Mouse (Mus musculus) hindbrain, embryonic 10.5 days (tissue): Measurements from ENCODE around the gene Kctd18. TPM values are rescaled to one million over a fixed set of nuclear protein-coding genes. Genes with fewer than 3 reads are reported as not detected.

Source experiments
- DNase-seq: peaks from one replicate; pipeline ENCODE4 v3.0.0-alpha.2; 2017; ENCODE audit warnings: low spot score
- H3K27ac ChIP-seq: fragments of 300-500 bp; sonication (generic); 2 replicates; pipeline ENCODE4 v1.5.1; 2016; ENCODE audit warnings: mild to moderate bottlenecking, moderate library complexity
- H3K27me3 ChIP-seq: fragments of 300-500 bp; sonication (generic); 2 replicates; pipeline ENCODE4 v1.6.1; 2016; ENCODE audit warnings: mild to moderate bottlenecking; ENCODE audit not compliant: poor library complexity, insufficient read depth, severe bottlenecking
- H3K36me3 ChIP-seq: fragments of 300-500 bp; sonication (generic); 2 replicates; pipeline ENCODE4 v1.6.1; 2016; ENCODE audit warnings: mild to moderate bottlenecking, moderate library complexity
- H3K4me1 ChIP-seq: fragments of 300-500 bp; sonication (generic); replicated peaks from 2 replicates; pipeline ENCODE4 v1.6.1; 2016; ENCODE audit warnings: mild to moderate bottlenecking
- H3K4me3 ChIP-seq: fragments of 300-500 bp; sonication (generic); 2 replicates; pipeline ENCODE4 v1.5.1; 2016; ENCODE audit warnings: mild to moderate bottlenecking, moderate library complexity
- H3K9me3 ChIP-seq: fragments of 300-500 bp; sonication (generic); 2 replicates; pipeline ENCODE4 v1.6.1; 2016; ENCODE audit warnings: mild to moderate bottlenecking, moderate library complexity
- WGBS: fragments of 180-500 bp; shearing (Covaris S2); methylation state at CpG from one replicate; pipeline ENCODE4 v1.1.7; 2016; 5-methylcytosine and 5-hydroxymethylcytosine counted together
- polyA plus RNA-seq: library from polyadenylated mRNA; unstranded; fragments of >200 nt; fragmentation: Nextera tagmentation; extraction: Ambion mirVana; gene quantifications from 2 replicates; pipeline ENCODE4 v1.2.1, GENCODE M21; 2016

Kctd18 gene
- polyA plus RNA-seq, 1 experiment from 2014 or later, result 18.5 TPM

DNA sequence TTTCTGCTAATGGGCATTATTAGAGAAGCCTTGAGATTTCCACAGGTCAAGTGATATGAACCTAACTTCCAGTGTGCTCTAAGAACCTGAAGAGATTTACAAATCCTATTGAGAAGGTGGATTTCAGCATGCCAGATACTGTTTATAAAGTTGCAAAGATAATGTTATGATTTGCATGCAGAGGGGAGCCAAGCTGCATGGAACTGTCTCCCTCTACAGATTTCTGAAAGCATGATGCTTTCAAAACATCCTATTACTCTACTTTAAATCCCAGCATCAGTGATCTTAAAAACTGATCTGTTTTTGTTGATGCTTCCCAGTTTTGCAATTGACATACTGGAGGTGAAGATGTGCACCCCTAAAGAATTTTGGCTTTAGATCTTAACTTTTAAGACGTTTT lies 84.5 kb downstream of the Kctd18 start:
- Histone ChIP-seq H3K9me3 (no peaks in the 10 kb centered on the region), H3K27me3 (no peaks in the 10 kb centered on the region), H3K36me3 (no peaks in the 10 kb centered on the region), H3K27ac (no peak overlapping the region), H3K4me1 (no peaks in the 10 kb centered on the region), H3K4me3 (no peak overlapping the region)
- WGBS, result 61% methylated on average over 1 of the region's 1 CpGs
- DNase-seq, result no peak

DNA sequence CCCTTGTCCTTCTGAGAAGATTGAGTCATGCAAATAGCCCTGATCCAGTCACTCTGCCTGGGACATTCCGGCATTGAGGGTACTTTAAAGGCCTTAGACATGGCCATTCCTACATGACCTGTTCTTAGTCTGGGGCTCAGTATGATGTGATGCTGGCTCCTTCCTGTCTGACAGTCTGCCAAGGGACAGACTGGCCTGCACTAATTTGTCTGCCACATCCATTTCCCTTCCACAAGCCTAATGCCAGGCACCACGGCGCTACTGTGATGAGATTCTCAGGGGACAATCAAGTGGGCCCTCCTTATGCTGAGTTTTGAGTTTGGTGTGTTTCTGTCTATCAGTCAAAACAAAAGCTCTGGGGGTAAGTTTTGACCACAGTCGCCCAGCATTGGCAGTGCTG lies 100.2 kb downstream of the Kctd18 start:
- no peaks in the 10 kb centered on the region for H3K27me3 ChIP-seq
- no peak overlapping the region for H3K27ac ChIP-seq
- no peaks in the 10 kb centered on the region for H3K36me3 ChIP-seq
- 86% methylated on average over 4 of the region's 4 CpGs for WGBS
- no peak for DNase-seq
- H3K9me3 ChIP-seq, result no peaks in the 10 kb centered on the region
- H3K4me1 ChIP-seq, result no peaks in the 10 kb centered on the region
- no peak overlapping the region for H3K4me3 ChIP-seq

DNA sequence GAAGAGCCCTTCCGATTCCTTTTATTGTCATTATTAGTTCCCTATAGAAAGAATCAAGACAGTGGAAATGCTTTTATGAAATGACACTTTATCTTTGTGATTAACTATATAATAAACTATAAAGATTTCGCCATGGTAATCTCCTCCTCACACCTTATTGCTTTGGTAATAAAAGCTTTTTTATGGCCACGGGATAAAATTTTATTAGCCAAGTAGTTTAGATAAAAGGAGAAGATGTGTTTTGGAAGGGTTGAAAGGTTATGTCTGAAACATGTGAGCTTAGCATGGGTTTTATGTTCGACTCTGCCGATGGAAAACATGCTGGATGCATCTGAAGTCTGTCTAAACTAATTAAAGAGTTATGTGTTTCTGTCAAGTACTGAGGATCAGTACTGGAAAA lies 101.4 kb downstream of the Kctd18 start:
- WGBS, result 89% methylated on average over 5 of the region's 5 CpGs
- H3K27ac ChIP-seq, result no peak overlapping the region
- H3K4me1 ChIP-seq, result no peaks in the 10 kb centered on the region
- no peaks in the 10 kb centered on the region for H3K9me3 ChIP-seq
- H3K36me3 ChIP-seq, result no peaks in the 10 kb centered on the region
- no peak for DNase-seq
- no peak overlapping the region for H3K4me3 ChIP-seq
- H3K27me3 ChIP-seq, result no peaks in the 10 kb centered on the region

DNA sequence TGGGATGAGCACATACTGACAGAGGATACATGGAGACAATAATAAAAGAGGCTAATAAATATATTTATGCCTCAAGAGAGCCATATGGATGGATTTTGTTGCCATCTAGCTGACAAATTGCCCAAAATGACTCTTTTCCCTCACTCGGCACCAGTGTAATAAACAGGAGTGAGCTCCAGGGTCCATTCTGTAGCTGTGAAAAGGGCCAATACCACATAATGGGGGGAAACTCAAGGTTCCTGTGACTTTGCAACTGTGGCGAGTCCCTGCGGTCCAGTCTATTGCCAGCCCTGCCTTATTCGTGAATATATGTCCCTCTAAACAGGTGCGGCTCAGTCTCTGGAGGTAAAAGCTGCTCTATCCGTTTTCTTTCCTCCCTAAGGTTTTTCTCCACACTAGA lies 107.2 kb downstream of the Kctd18 start:
- H3K27ac ChIP-seq, result no peak overlapping the region
- H3K27me3 ChIP-seq, result no peaks in the 10 kb centered on the region
- no peak overlapping the region for H3K4me3 ChIP-seq
- H3K9me3 ChIP-seq, result no peaks in the 10 kb centered on the region
- H3K36me3 ChIP-seq, result no peaks in the 10 kb centered on the region
- DNase-seq, result no peak
- H3K4me1 ChIP-seq, result no peaks in the 10 kb centered on the region
- 88% methylated on average over 6 of the region's 6 CpGs for WGBS

DNA sequence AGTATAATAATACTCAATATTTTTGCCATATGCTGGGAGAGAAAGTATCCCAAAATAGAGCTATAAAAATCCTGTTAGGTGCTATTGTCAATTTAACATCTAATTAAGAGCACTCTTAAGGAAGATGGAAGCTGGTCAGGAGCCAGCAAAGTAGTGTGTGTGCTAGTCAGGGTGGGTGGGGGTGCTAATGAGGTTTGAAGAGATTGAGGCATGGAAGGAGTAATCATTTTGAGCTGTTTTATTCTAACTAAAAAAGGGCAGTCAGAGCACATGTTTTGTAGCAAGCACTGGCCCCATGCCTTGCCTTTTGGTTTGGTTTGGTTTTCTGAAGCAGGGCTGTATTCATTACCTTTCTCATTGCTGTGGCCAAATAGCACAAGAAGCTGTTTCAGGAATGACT lies 112.4 kb downstream of the Kctd18 start:
- Histone ChIP-seq H3K27me3 (no peaks in the 10 kb centered on the region), H3K4me3 (no peak overlapping the region), H3K4me1 (no peaks in the 10 kb centered on the region), H3K27ac (no peak overlapping the region), H3K9me3 (no peaks in the 10 kb centered on the region), H3K36me3 (no peaks in the 10 kb centered on the region)
- DNase-seq, result no peak

DNA sequence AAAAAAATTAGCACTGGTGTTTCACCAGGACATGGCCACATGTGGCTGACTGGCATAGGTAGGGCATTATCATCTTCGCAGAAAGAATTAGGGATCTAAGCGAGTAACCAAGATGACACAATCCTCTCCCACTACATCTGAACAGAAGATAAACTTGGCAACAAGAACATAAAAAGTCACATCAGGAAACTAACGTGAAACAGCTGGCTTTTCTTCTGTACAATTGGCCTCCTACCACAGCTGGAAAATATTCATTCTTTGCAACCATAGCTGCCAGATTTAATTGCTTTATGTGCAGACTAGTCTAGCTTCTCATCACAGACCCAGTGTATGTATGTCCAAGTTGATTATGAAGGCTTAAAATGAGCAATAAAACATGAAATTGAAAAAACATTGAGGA lies 112.8 kb downstream of the Kctd18 start:
- no peaks in the 10 kb centered on the region for H3K9me3 ChIP-seq
- WGBS, result 88% methylated on average over 3 of the region's 3 CpGs
- H3K27ac ChIP-seq, result no peak overlapping the region
- H3K4me1 ChIP-seq, result no peaks in the 10 kb centered on the region
- no peak for DNase-seq
- H3K4me3 ChIP-seq, result no peak overlapping the region
- no peaks in the 10 kb centered on the region for H3K36me3 ChIP-seq
- H3K27me3 ChIP-seq, result no peaks in the 10 kb centered on the region

Other genes with a start within 250 kb of the Kctd18 start
- gene Spats2l, start 244.8 kb downstream of the Kctd18 start, polyA plus RNA-seq, result 18.7 and 29.7 TPM in 2 replicates
- gene Sgo2a, start 23.0 kb downstream of the Kctd18 start, polyA plus RNA-seq, result 16.5 and 19.6 TPM in 2 replicates
- gene Aox1, start 11.0 kb upstream of the Kctd18 start, polyA plus RNA-seq, result 0.03 and 0.25 TPM in 2 replicates
- gene Aox3, start 94.2 kb upstream of the Kctd18 start, polyA plus RNA-seq, result 0.06 and 0.26 TPM in 2 replicates
- 0.05 and 0.07 TPM in 2 replicates for gene Aox4, start 191.4 kb upstream of the Kctd18 start, polyA plus RNA-seq